Mouse (Mus musculus): ENCODE data around the gene Ppp6r1. TPM values are rescaled to one million over a fixed set of nuclear protein-coding genes. Genes with fewer than 3 reads are reported as not detected.

Ppp6r1 gene
- total and polyA plus RNA-seq, 3 experiments, result 89.5 to 167 TPM; not detected in 1

GRCm38 (mm10) chr7:4623544-4624189 is 35.2 kb downstream of the Ppp6r1 start:
- peaks cover 0 to 3% of the 10 kb centered on the region in 2 experiments; a peak in 2 of 4 replicates for H3K36me3 ChIP-seq (ENCODE audit: control insufficient read depth in 1 of 2, insufficient read depth in 2 of 2, low read length in 2 of 2)
- no peaks in the 10 kb centered on the region for H3K79me2 ChIP-seq (ENCODE audit: control insufficient read depth, insufficient read depth, low read length, poor library complexity)
- TF ChIP-seq MAFK (IDR thresholded peaks at IDR 0.05; ENCODE audit: borderline replicate concordance, low read depth, low read length) (no peak), CHD1 (IDR thresholded peaks at IDR 0.05; ENCODE audit: low read depth, low read length) (no peak), KAT2A (conservative IDR thresholded peaks at IDR 0.05; ENCODE audit: low read depth, low read length) (no peak), ELF1 (IDR thresholded peaks at IDR 0.05; ENCODE audit: low read depth, low read length) (0 out of 2 replicates have a peak, but pooled peaks have one; percentile 9), POLR2A (IDR thresholded peaks at IDR 0.05; ENCODE audit: control insufficient read depth in 1 of 2, insufficient read depth in 1 of 2, low read depth in 1 of 2, low read length in 2 of 2, poor library complexity in 1 of 2) (no peak), ZC3H11A (IDR thresholded peaks at IDR 0.05; ENCODE audit: low read depth, low read length) (peak; percentile 78), RCOR1 (IDR thresholded peaks at IDR 0.05; ENCODE audit: low read depth, low read length) (no peak), ZMIZ1 (IDR thresholded peaks at IDR 0.05; ENCODE audit: low read depth, low read length) (no peak), CHD2 (IDR thresholded peaks at IDR 0.05; ENCODE audit: low read length) (no peak), SMC3 (IDR thresholded peaks at IDR 0.05; ENCODE audit: low read depth, low read length) (peak; percentile 82), TAL1 (IDR thresholded peaks at IDR 0.05; ENCODE audit: low read length) (no peak), TCF12 (IDR thresholded peaks at IDR 0.05; ENCODE audit: low read depth, low read length) (peak; percentile 13; the same call in 1 of the 2 replicates), EP300 (IDR thresholded peaks at IDR 0.05; ENCODE audit: low read depth in 1 of 2, low read length in 2 of 2) (no peak), GABPA (IDR thresholded peaks at IDR 0.05; ENCODE audit: low read depth, low read length) (no peak), RAD21 (IDR thresholded peaks at IDR 0.05; ENCODE audit: low read depth, low read length) (peak; percentile 77), CTCF (IDR thresholded peaks at IDR 0.05 in 2 of 3, conservative IDR thresholded peaks at IDR 0.05 in 1 of 3; ENCODE audit: control insufficient read depth in 1 of 3, insufficient read depth in 1 of 3, low read depth in 2 of 3, low read length in 3 of 3, poor library complexity in 1 of 3, severe bottlenecking in 1 of 3) (peak; percentile 38 to 81 (median 76)), MAZ (IDR thresholded peaks at IDR 0.05; ENCODE audit: low read depth, low read length) (0 out of 2 replicates have a peak, but pooled peaks have one; percentile 56)
- H3K9me3 ChIP-seq (replicated peaks; ENCODE audit: insufficient read depth, low read length), result no peaks in the 10 kb centered on the region
- H3K4me1 ChIP-seq (ENCODE audit: control insufficient read depth in 1 of 2, insufficient read depth in 2 of 2, low read length in 2 of 2), result peaks cover 0 to 9% of the 10 kb centered on the region in 2 experiments; a peak in 2 of 4 replicates
- no peaks in the 10 kb centered on the region for H3K27me3 ChIP-seq (ENCODE audit: control insufficient read depth in 1 of 2, insufficient read depth in 2 of 2, low read length in 2 of 2)
- H3K27ac ChIP-seq (ENCODE audit: control insufficient read depth, low read depth, low read length), result no peak overlapping the region
- DNase-seq (ENCODE audit: low read depth, low spot score), result peak; percentile 74
- no peak overlapping the region for H3K9ac ChIP-seq (ENCODE audit: control insufficient read depth, low read depth, low read length, poor library complexity, severe bottlenecking)
- no peak overlapping the region for H3K4me3 ChIP-seq (ENCODE audit: control insufficient read depth in 1 of 2, insufficient read depth in 1 of 2, low read depth in 2 of 2, low read length in 2 of 2)

DNA sequence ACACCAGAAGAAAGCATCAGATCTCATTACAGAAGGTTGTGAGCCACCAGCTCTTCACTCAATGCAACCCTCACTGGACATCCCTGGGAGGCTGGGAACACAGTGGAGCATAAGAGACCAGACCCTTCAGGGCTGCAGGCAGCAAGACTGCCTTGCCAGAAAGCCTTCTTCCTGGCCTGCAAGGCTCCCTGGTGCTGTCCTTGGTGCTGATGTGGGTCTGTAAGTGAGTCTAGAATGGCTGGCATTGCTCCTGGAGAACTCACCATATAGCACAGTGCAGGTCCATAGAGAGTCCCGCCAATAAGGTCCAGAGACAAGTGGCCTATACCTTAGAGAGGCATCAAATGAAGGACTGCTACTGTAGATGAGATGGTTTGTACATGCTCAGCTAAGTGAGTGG is 38.8 kb downstream of the Ppp6r1 start:
- Histone ChIP-seq H3K4me3 (ENCODE audit: control insufficient read depth in 1 of 2, insufficient read depth in 1 of 2, low read depth in 2 of 2, low read length in 2 of 2) (no peak overlapping the region), H3K36me3 (ENCODE audit: control insufficient read depth in 1 of 2, insufficient read depth in 2 of 2, low read length in 2 of 2) (no peaks in the 10 kb centered on the region), H3K27me3 (ENCODE audit: control insufficient read depth in 1 of 2, insufficient read depth in 2 of 2, low read length in 2 of 2) (peaks cover 0 to 2% of the 10 kb centered on the region in 2 experiments; a peak in 2 of 4 replicates), H3K27ac (ENCODE audit: control insufficient read depth, low read depth, low read length) (no peak overlapping the region), H3K79me2 (ENCODE audit: control insufficient read depth, insufficient read depth, low read length, poor library complexity) (no peaks in the 10 kb centered on the region), H3K9ac (ENCODE audit: control insufficient read depth, low read depth, low read length, poor library complexity, severe bottlenecking) (no peak overlapping the region), H3K4me1 (ENCODE audit: control insufficient read depth in 1 of 2, insufficient read depth in 2 of 2, low read length in 2 of 2) (no peaks in the 10 kb centered on the region; a peak in 1 of 4 replicates), H3K9me3 (replicated peaks; ENCODE audit: insufficient read depth, low read length) (no peaks in the 10 kb centered on the region)
- TF ChIP-seq MAX (IDR thresholded peaks at IDR 0.05; ENCODE audit: low read length) (no peak), TBP (IDR thresholded peaks at IDR 0.05; ENCODE audit: low read depth, low read length) (no peak), ETS1 (IDR thresholded peaks at IDR 0.05; ENCODE audit: low read depth, low read length) (no peak), ELF1 (IDR thresholded peaks at IDR 0.05; ENCODE audit: low read depth, low read length) (no peak), POLR2AphosphoS2 (IDR thresholded peaks at IDR 0.05; ENCODE audit: low read length) (no peak), EP300 (IDR thresholded peaks at IDR 0.05; ENCODE audit: low read depth in 1 of 2, low read length in 2 of 2) (no peak), ZC3H11A (IDR thresholded peaks at IDR 0.05; ENCODE audit: low read depth, low read length) (no peak), MXI1 (IDR thresholded peaks at IDR 0.05; ENCODE audit: low read depth, low read length) (peak; percentile 76), SIN3A (IDR thresholded peaks at IDR 0.05; ENCODE audit: low read length) (peak; percentile 88)
- peak; percentile 87 for DNase-seq (ENCODE audit: low read depth, low spot score)

Data from MEL (cell line).